Mouse (Mus musculus): Measurements from ENCODE around the gene Vmn2r5. TPM values are rescaled to one million over a fixed set of nuclear protein-coding genes. Genes with fewer than 3 reads are reported as not detected.
"Not testable (repeated sequence)": the region's sequence is repeated elsewhere in the genome, so short reads cannot be mapped to it uniquely, and the experiment has no call there.

The Vmn2r5 gene
- total RNA-seq (2017): not detected in 2 replicates

DNA sequence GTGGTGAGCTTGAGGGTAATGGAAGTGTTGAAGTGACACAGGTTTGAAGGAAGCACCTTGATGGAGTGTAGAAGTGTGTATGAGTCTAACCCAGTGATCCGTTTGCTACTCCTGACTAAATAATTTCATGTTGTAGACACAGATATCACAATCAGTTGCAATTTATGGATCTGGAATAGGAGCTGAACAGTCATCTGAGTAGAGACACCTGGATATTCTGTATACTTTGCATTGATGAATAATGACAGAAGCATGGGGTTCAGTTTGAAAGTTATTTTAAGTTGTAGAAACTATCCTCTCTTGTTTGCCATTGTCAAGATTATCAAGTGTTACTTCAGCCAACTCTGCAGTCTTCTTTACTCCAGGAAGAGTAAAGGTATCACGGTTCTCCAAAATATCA is at the start of gene Vmn2r5:
TSS of gene Vmn2r5 (minus strand) at position 101 of the 400 bp plus-strand sequence.
- ATAC-seq (replicated peaks in 1 of 2; ENCODE audit: insufficient read depth in 1 of 2, low FRiP score in 2 of 2, low TSS enrichment in 1 of 2, low read depth in 1 of 2, poor library complexity in 2 of 2, severe bottlenecking in 2 of 2): not testable (repeated sequence)

DNA sequence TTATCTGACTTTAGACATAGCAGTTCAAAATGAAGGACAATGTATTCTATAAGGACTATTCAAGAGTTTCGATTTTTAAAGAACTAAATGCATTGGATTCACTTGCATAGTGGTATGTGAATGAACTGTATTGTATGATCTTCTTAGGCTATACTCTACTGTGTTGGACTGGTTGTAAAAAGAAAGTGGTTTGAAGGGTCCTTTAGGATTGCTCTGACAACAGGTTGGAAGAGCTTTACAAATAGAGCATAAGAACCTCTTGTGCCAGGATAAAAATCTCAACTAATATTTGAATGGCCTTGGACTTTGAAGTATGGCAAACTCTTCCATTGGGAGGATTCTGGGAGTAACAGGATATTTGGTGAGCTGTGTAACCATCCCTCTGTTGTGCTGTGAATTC is 13.9 kb upstream of the Vmn2r5 start:
- not testable (repeated sequence) for ATAC-seq (replicated peaks in 1 of 2; ENCODE audit: insufficient read depth in 1 of 2, low FRiP score in 2 of 2, low TSS enrichment in 1 of 2, low read depth in 1 of 2, poor library complexity in 2 of 2, severe bottlenecking in 2 of 2)

Other genes starting within 250 kb of the Vmn2r5 start
- not detected in 2 replicates for gene Vmn2r3, start 220.1 kb downstream of the Vmn2r5 start, total RNA-seq (2017)
- gene Vmn2r4, start 94.5 kb downstream of the Vmn2r5 start, total RNA-seq (2017): not detected in 2 replicates
- not detected in 2 replicates for gene Vmn2r6, start 56.0 kb upstream of the Vmn2r5 start, total RNA-seq (2017)

Data from hematopoietic stem cell, adult 5-6 weeks (primary cell).